Mouse (Mus musculus) forebrain, embryonic 16.5 days (tissue): ENCODE measurements around the gene Txn2. TPM values are rescaled to one million over a fixed set of nuclear protein-coding genes. Genes with fewer than 3 reads are reported as not detected.

Experiments used
- ATAC-seq: fragments of 200-750 bp; cut with Nextera tagmentation; 2 replicates; pipeline ENCODE4 v1.8.0; 2017; ENCODE audit warnings: mild to moderate bottlenecking, moderate library complexity
- H3K27ac ChIP-seq: fragments of 300-500 bp; sonication (generic); 2 replicates; pipeline ENCODE4 v1.5.1; 2014; ENCODE audit warnings: low read length, control low read depth
- H3K27me3 ChIP-seq: fragments of 300-500 bp; sonication (generic); replicated peaks from 2 replicates; pipeline ENCODE4 v1.6.1; 2014; ENCODE audit warnings: low read length; ENCODE audit not compliant: control insufficient read depth, insufficient read depth
- H3K36me3 ChIP-seq: fragments of 300-500 bp; sonication (generic); 2 replicates; pipeline ENCODE4 v1.6.1; 2014; ENCODE audit not compliant: control insufficient read depth, insufficient read depth
- H3K4me1 ChIP-seq: fragments of 300-500 bp; sonication (generic); replicated peaks from 2 replicates; pipeline ENCODE4 v1.6.1; 2014; ENCODE audit warnings: low read length; ENCODE audit not compliant: control insufficient read depth, insufficient read depth
- H3K4me2 ChIP-seq: fragments of 300-500 bp; sonication (generic); 2 replicates; pipeline ENCODE4 v1.6.1; 2014; ENCODE audit warnings: mild to moderate bottlenecking, low read length, control low read depth
- H3K4me3 ChIP-seq: fragments of 300-500 bp; sonication (generic); replicated peaks from 2 replicates; pipeline ENCODE4 v1.5.1; 2014; ENCODE audit warnings: mild to moderate bottlenecking, low read length, control low read depth
- H3K9ac ChIP-seq: fragments of 300-500 bp; sonication (generic); replicated peaks from 2 replicates; pipeline ENCODE4 v1.6.1; 2014; ENCODE audit warnings: low read depth, low read length, control low read depth
- H3K9me3 ChIP-seq: fragments of 300-500 bp; sonication (generic); 2 replicates; pipeline ENCODE4 v1.6.1; 2016; ENCODE audit warnings: low read length; ENCODE audit not compliant: control insufficient read depth
- WGBS: fragments of 180-500 bp; shearing (Covaris S2); extraction: QIAGEN DNeasy Blood & Tissue Kit; methylation state at CpG from one replicate; pipeline ENCODE4 v1.1.7; 2014; 5-methylcytosine and 5-hydroxymethylcytosine counted together
- polyA plus RNA-seq: library from polyadenylated mRNA; unstranded; fragments of >200 nt; fragmentation: Nextera tagmentation; extraction: Ambion mirVana; gene quantifications from 2 replicates; pipeline ENCODE4 v1.2.1, GENCODE M21; 2015

Gene Txn2
- polyA plus RNA-seq, 1 experiment from 2014 or later: 237 TPM

DNA sequence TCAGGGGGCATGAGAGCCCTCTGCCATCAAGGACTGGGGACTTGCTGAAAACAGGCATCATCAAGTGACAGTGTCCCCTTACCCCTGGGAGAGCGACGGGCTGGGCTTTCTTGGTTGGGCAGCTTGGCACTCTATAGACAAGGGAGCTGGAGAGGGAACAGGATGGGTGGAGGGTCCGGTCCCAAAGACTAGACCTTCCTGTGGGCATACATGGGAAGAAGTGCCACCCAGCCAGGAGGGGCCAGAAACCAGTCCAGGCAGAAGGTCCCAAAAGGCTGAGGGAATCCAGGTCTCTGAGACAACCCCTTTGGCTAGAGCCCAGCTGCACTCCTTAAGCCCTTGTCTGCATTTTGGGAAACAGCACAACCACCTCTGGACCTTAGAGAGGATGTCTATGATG lies 14.3 kb downstream of the Txn2 start:
- H3K4me2 ChIP-seq: no peak overlapping the region
- no peak overlapping the region for H3K4me3 ChIP-seq
- H3K27ac ChIP-seq: no peak overlapping the region
- no peaks in the 10 kb centered on the region for H3K4me1 ChIP-seq
- peaks cover 14% of the 10 kb centered on the region for H3K36me3 ChIP-seq
- ATAC-seq: no peak
- 89% methylated on average over 3 of the region's 3 CpGs for WGBS
- H3K27me3 ChIP-seq: no peaks in the 10 kb centered on the region
- no peak overlapping the region for H3K9ac ChIP-seq
- H3K9me3 ChIP-seq: no peaks in the 10 kb centered on the region

DNA sequence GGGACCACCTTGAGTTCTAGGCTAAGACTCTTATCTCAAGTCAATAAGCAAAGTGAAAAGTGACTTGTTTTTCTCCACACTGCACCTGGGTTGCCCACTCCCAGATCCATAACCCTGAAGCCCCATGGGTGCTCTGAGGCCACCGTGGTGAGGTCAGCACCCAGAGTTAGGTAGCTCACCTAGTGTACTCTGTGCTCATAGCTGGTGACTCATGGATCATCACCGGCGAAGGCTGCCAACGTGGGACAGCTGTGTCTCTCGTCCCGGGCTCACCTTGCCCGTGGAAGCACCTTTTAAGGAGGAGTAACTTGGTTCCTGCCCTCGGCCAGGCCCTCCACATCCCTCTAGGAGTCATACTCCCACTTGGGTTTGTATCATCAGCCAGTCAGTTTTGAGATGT lies 15.8 kb downstream of the Txn2 start:
- Histone ChIP-seq H3K9me3 (no peaks in the 10 kb centered on the region), H3K4me1 (no peaks in the 10 kb centered on the region), H3K9ac (no peak overlapping the region), H3K27me3 (no peaks in the 10 kb centered on the region), H3K27ac (no peak overlapping the region), H3K4me2 (no peak overlapping the region), H3K36me3 (peaks cover 13% of the 10 kb centered on the region), H3K4me3 (no peak overlapping the region)
- ATAC-seq: no peak
- 82% methylated on average over 8 of the region's 8 CpGs for WGBS

DNA sequence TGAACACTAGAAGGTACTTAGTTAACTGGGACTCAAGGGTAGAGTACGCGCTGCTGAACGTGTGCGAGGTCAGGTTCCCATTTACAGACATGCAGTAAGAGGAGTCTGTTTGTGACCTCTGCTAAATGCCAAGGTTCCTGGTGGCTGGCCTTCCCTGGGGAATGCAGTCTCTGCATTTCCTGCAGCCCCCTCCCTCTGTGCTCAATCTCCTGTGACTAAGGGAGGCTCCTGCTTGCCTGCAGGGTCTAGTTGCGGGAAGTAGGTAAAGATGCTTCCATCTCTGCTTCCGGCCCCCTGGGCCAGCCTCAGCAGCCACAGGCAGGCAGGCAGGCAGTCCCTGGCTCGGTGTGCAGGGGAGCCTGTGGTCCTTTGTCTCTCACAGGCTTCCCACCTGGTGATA lies 16.2 kb downstream of the Txn2 start:
- H3K4me2 ChIP-seq: no peak overlapping the region
- no peak for ATAC-seq
- no peak overlapping the region for H3K9ac ChIP-seq
- no peaks in the 10 kb centered on the region for H3K9me3 ChIP-seq
- H3K4me1 ChIP-seq: no peaks in the 10 kb centered on the region
- H3K36me3 ChIP-seq: peaks cover 13% of the 10 kb centered on the region
- no peaks in the 10 kb centered on the region for H3K27me3 ChIP-seq
- no peak overlapping the region for H3K4me3 ChIP-seq
- WGBS: 55% methylated on average over 7 of the region's 7 CpGs
- H3K27ac ChIP-seq: no peak overlapping the region

- WGBS: 64% methylated on average over 5 of the region's 5 CpGs
- no peak overlapping the region for H3K4me3 ChIP-seq
- H3K27ac ChIP-seq: no peak overlapping the region
- H3K27me3 ChIP-seq: no peaks in the 10 kb centered on the region
- H3K36me3 ChIP-seq: peaks cover 13% of the 10 kb centered on the region
- H3K9ac ChIP-seq: no peak overlapping the region
- ATAC-seq: no peak
- no peaks in the 10 kb centered on the region for H3K4me1 ChIP-seq
- no peaks in the 10 kb centered on the region for H3K9me3 ChIP-seq
- no peak overlapping the region for H3K4me2 ChIP-seq
Measured at GRCm38 (mm10) chr15:77912048-77912447, 16.8 kb downstream of the Txn2 start.

DNA sequence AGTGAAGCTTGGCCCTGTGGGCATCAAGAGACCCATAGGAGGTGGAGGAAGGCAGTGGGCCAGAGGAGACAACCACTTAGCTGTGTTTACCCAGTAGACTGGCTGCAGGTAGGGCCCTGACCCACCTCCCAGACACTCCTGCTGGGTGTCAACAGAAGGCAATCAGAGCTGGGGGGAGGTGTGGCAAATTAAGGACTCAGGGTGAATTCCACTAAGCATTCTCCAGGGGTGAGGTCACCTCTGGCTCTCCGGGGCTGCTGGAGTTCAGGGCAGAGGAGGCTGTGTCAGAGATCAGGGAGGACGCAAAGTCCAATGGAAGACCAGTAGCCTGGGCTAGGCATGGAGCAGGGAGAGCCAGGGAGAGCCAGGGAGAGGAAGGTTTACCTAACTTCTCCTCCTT lies 17.7 kb downstream of the Txn2 start:
- 14% methylated on average over 2 of the region's 2 CpGs for WGBS
- H3K4me1 ChIP-seq: no peaks in the 10 kb centered on the region
- peaks cover 13% of the 10 kb centered on the region for H3K36me3 ChIP-seq
- no peaks in the 10 kb centered on the region for H3K27me3 ChIP-seq
- no peak overlapping the region for H3K27ac ChIP-seq
- no peak overlapping the region for H3K4me2 ChIP-seq
- no peak overlapping the region for H3K4me3 ChIP-seq
- H3K9ac ChIP-seq: no peak overlapping the region
- H3K9me3 ChIP-seq: no peaks in the 10 kb centered on the region
- no peak for ATAC-seq

- no peak overlapping the region for H3K4me2 ChIP-seq
- 44% methylated on average over 9 of the region's 9 CpGs for WGBS
- H3K4me1 ChIP-seq: peaks cover 13% of the 10 kb centered on the region
- H3K4me3 ChIP-seq: no peak overlapping the region
- H3K27ac ChIP-seq: no peak overlapping the region
- ATAC-seq: no peak
- no peak overlapping the region for H3K9ac ChIP-seq
- H3K27me3 ChIP-seq: no peaks in the 10 kb centered on the region
- no peaks in the 10 kb centered on the region for H3K36me3 ChIP-seq
- H3K9me3 ChIP-seq: no peaks in the 10 kb centered on the region
Measured at GRCm38 (mm10) chr15:77907646-77908518, 20.9 kb downstream of the Txn2 start.

DNA sequence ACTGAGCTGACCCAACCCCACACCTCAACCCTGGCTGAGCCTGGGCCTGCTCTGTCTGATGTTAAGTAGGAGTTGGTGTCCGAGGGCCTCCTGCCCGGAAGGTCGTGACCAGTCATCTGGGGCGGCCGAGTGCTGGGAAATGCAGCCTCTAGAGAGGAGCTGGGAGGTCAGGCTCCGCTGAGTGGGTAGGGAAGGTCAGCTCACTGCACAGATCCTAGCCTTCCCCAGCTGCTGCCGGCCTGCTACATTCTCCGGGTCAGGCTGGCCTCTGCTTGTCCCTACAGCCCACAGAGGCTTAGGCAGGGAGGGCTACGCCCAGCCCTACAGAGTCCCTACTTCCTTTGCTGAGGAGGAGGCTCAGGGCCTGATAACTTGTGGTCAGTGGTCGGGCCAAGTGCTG lies 22.3 kb downstream of the Txn2 start:
- Histone ChIP-seq H3K4me1 (peaks cover 13% of the 10 kb centered on the region), H3K36me3 (no peaks in the 10 kb centered on the region), H3K27me3 (no peaks in the 10 kb centered on the region), H3K27ac (no peak overlapping the region), H3K4me3 (no peak overlapping the region), H3K4me2 (no peak overlapping the region), H3K9ac (no peak overlapping the region), H3K9me3 (no peaks in the 10 kb centered on the region)
- no peak for ATAC-seq
- WGBS: 59% methylated on average over 10 of the region's 10 CpGs

DNA sequence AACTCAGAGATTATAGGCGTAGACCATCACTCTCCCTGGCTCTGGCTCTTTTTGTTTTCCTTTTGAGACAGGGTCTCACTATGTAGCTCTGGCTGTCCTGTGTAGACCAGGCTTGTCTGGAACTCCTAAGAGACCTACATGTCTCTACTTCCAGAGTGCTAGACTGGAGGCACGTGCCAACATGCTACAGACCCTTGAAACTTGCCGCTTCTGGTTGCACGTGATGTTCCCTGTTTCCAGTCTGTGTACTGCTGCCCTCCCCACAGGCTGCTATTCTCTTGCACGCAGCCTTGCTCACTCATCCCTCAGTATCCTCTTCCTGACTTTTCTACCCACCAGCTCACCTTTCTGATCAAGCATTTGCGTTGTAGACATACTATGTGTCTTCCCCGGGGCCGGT lies 22.7 kb downstream of the Txn2 start:
- no peaks in the 10 kb centered on the region for H3K27me3 ChIP-seq
- H3K4me3 ChIP-seq: no peak overlapping the region
- ATAC-seq: no peak
- no peak overlapping the region for H3K9ac ChIP-seq
- H3K4me2 ChIP-seq: no peak overlapping the region
- no peaks in the 10 kb centered on the region for H3K9me3 ChIP-seq
- no peak overlapping the region for H3K27ac ChIP-seq
- H3K36me3 ChIP-seq: no peaks in the 10 kb centered on the region
- peaks cover 13% of the 10 kb centered on the region for H3K4me1 ChIP-seq
- WGBS: 83% methylated on average over 8 of the region's 8 CpGs

DNA sequence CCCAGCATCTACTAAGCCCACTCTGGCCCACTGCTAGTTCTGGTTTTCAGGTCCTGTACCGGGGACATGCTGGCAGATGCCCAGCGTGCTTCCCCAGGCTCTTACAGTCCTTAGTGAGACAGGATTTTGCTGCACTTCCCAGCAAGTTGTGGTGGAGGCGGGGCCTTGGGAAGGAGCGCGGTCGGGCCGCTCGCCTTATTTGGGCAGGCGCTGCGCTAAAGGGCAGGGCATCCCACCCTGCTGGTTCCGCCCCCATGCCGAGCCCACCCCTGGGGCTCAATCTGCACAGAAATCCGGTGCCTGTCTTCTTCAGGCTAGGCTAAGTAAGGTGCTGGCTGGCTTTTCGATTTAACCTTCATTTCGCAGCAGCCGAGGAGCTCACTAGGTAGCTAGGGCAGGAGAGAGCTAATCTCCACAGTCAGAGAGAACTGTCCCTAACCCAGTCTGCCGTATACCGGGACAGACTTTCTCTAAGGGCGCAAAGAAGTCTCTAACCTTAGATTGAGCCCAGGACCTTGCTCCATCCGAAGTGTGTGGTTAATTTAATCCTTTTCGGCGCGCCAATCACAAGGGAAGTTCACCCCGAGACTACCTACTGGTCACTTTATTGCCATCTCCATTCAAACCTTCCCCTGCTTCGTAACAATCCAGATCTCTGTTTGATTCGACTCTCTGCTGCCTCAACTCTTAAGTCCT lies 23.4 kb downstream of the Txn2 start:
- WGBS: 5% methylated on average over 26 of the region's 26 CpGs
- Histone ChIP-seq H3K36me3 (no peaks in the 10 kb centered on the region), H3K27ac (no peak overlapping the region), H3K4me1 (peaks cover 13% of the 10 kb centered on the region), H3K4me3 (peak overlapping the region; percentile 31), H3K27me3 (no peaks in the 10 kb centered on the region), H3K9ac (0 out of 2 replicates have a peak overlapping the region, but pooled peaks have one; percentile 47), H3K9me3 (no peaks in the 10 kb centered on the region), H3K4me2 (peak overlapping the region; percentile 57)
- ATAC-seq: peak; percentile 62
